Mouse (Mus musculus): ENCODE data around the gene Aldh8a1. TPM values are rescaled to one million over a fixed set of nuclear protein-coding genes. Genes with fewer than 3 reads are reported as not detected.

Aldh8a1 gene
- polyA plus RNA-seq, 1 experiment: not detected

DNA sequence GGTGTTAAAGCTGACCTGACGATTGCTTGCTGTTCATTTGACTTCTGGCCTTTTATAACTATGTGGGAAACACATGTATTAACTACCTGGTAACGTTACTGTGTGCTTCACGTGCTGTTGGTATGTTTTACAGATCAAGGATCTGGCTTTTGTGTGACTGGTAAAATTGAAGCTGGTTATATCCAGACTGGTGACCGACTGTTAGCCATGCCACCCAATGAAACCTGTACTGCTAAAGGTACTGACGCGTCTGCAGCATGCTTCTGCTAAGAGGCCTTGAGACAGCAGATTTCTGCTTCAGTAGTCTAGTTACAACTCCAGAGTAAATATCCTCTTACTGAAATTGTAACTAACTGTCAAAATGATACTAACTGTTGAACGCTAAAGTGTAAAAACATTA lies 22.6 kb upstream of the Aldh8a1 start:
- Histone ChIP-seq H3K4me1 (ENCODE audit: control insufficient read depth, insufficient read depth, insufficient read length, low read length) (no peaks in the 10 kb centered on the region), H3K36me3 (ENCODE audit: control insufficient read depth, insufficient read depth, low read length) (peaks cover 50% of the 10 kb centered on the region), H3K27ac (ENCODE audit: insufficient read depth, low read depth, low read length) (no peak overlapping the region), H3K27me3 (ENCODE audit: control insufficient read depth, insufficient read depth, low read length) (no peaks in the 10 kb centered on the region), H3K4me3 (ENCODE audit: low read depth, low read length) (no peak overlapping the region)
- 93% methylated on average over 7 of the region's 7 CpGs for WGBS
- no peak for TF ChIP-seq POLR2A (IDR thresholded peaks at IDR 0.05; ENCODE audit: low read depth, low read length)
- TF ChIP-seq CTCF (IDR thresholded peaks at IDR 0.05; ENCODE audit: extremely low read depth, insufficient read length, insufficient replicate concordance, low read depth, low read length): no peak

- H3K27me3 ChIP-seq (ENCODE audit: control insufficient read depth, insufficient read depth, low read length): no peaks in the 10 kb centered on the region
- TF ChIP-seq CTCF (IDR thresholded peaks at IDR 0.05; ENCODE audit: extremely low read depth, insufficient read length, insufficient replicate concordance, low read depth, low read length): no peak
- no peak for TF ChIP-seq POLR2A (IDR thresholded peaks at IDR 0.05; ENCODE audit: low read depth, low read length)
- no peak overlapping the region for H3K27ac ChIP-seq (ENCODE audit: insufficient read depth, low read depth, low read length)
- 90% methylated on average over 8 of the region's 8 CpGs for WGBS
- H3K4me1 ChIP-seq (ENCODE audit: control insufficient read depth, insufficient read depth, insufficient read length, low read length): no peaks in the 10 kb centered on the region
- H3K36me3 ChIP-seq (ENCODE audit: control insufficient read depth, insufficient read depth, low read length): peaks cover 47% of the 10 kb centered on the region
- H3K4me3 ChIP-seq (ENCODE audit: low read depth, low read length): no peak overlapping the region
Observed at GRCm38 (mm10) chr10:21357986-21358385, 19.1 kb upstream of the Aldh8a1 start.

- Histone ChIP-seq H3K27me3 (ENCODE audit: control insufficient read depth, insufficient read depth, low read length) (no peaks in the 10 kb centered on the region), H3K4me1 (ENCODE audit: control insufficient read depth, insufficient read depth, insufficient read length, low read length) (no peaks in the 10 kb centered on the region), H3K4me3 (ENCODE audit: low read depth, low read length) (no peak overlapping the region), H3K36me3 (ENCODE audit: control insufficient read depth, insufficient read depth, low read length) (peaks cover 47% of the 10 kb centered on the region), H3K27ac (ENCODE audit: insufficient read depth, low read depth, low read length) (no peak overlapping the region)
- no peak for TF ChIP-seq POLR2A (IDR thresholded peaks at IDR 0.05; ENCODE audit: low read depth, low read length)
- TF ChIP-seq CTCF (IDR thresholded peaks at IDR 0.05; ENCODE audit: extremely low read depth, insufficient read length, insufficient replicate concordance, low read depth, low read length): no peak
- WGBS: 83% methylated on average over 4 of the region's 4 CpGs
Observed at GRCm38 (mm10) chr10:21359086-21359485, 18.0 kb upstream of the Aldh8a1 start.

DNA sequence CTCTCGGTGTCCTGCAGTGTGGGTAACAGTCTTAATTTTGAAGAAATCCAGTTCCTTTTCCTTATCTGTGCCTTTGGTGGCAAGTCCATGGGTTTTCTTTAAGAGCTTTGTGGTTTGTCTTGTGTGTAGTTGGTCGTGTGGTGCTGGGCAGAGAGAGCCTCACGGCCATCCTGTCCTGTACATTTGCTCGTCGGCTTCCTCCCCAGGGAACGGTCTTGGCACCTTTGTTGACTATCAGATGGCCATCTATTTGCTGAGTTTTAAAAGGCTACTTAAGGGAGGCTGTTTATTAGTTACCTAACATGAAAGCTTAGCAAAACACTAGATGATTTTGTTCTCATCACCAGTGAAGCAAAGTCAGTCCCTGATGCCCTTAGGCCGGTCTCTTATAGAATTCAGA lies 15.2 kb upstream of the Aldh8a1 start:
- Histone ChIP-seq H3K4me1 (ENCODE audit: control insufficient read depth, insufficient read depth, insufficient read length, low read length) (no peaks in the 10 kb centered on the region), H3K36me3 (ENCODE audit: control insufficient read depth, insufficient read depth, low read length) (peaks cover 53% of the 10 kb centered on the region), H3K27ac (ENCODE audit: insufficient read depth, low read depth, low read length) (no peak overlapping the region), H3K4me3 (ENCODE audit: low read depth, low read length) (no peak overlapping the region), H3K27me3 (ENCODE audit: control insufficient read depth, insufficient read depth, low read length) (no peaks in the 10 kb centered on the region)
- WGBS: 74% methylated on average over 7 of the region's 7 CpGs
- TF ChIP-seq POLR2A (IDR thresholded peaks at IDR 0.05; ENCODE audit: low read depth, low read length) (no peak), CTCF (IDR thresholded peaks at IDR 0.05; ENCODE audit: extremely low read depth, insufficient read length, insufficient replicate concordance, low read depth, low read length) (no peak)

- no peaks in the 10 kb centered on the region for H3K27me3 ChIP-seq (ENCODE audit: control insufficient read depth, insufficient read depth, low read length)
- peaks cover 58% of the 10 kb centered on the region for H3K36me3 ChIP-seq (ENCODE audit: control insufficient read depth, insufficient read depth, low read length)
- no peaks in the 10 kb centered on the region for H3K4me1 ChIP-seq (ENCODE audit: control insufficient read depth, insufficient read depth, insufficient read length, low read length)
- no peak overlapping the region for H3K27ac ChIP-seq (ENCODE audit: insufficient read depth, low read depth, low read length)
- WGBS: 79% methylated on average over 4 of the region's 4 CpGs
- no peak overlapping the region for H3K4me3 ChIP-seq (ENCODE audit: low read depth, low read length)
- TF ChIP-seq POLR2A (IDR thresholded peaks at IDR 0.05; ENCODE audit: low read depth, low read length): no peak
Observed at GRCm38 (mm10) chr10:21363297-21363696, 13.8 kb upstream of the Aldh8a1 start.

DNA sequence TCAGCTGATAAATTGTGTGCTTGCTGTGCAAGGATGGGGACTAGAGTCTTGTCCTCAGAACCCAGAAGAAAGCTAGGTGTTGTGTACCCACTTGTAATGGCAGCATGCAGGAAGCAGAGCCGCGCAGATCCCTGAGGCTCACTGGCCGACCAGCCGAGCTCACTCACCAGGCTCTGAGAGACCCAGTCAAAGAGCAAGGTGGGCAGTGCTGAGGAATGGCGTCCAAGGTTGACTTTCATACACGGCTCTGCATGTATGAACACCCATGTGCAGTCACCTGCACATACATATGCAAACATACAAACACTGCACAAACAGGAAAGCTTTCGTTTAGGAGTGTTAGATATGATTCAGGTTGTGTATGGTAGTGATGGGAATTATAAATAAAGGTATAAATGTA lies 12.1 kb upstream of the Aldh8a1 start:
- no peak for TF ChIP-seq CTCF (IDR thresholded peaks at IDR 0.05; ENCODE audit: extremely low read depth, insufficient read length, insufficient replicate concordance, low read depth, low read length)
- no peak for TF ChIP-seq POLR2A (IDR thresholded peaks at IDR 0.05; ENCODE audit: low read depth, low read length)
- peaks cover 60% of the 10 kb centered on the region for H3K36me3 ChIP-seq (ENCODE audit: control insufficient read depth, insufficient read depth, low read length)
- H3K27me3 ChIP-seq (ENCODE audit: control insufficient read depth, insufficient read depth, low read length): no peaks in the 10 kb centered on the region
- no peaks in the 10 kb centered on the region for H3K4me1 ChIP-seq (ENCODE audit: control insufficient read depth, insufficient read depth, insufficient read length, low read length)
- no peak overlapping the region for H3K27ac ChIP-seq (ENCODE audit: insufficient read depth, low read depth, low read length)
- WGBS: 94% methylated on average over 7 of the region's 7 CpGs
- no peak overlapping the region for H3K4me3 ChIP-seq (ENCODE audit: low read depth, low read length)

GRCm38 (mm10) chr10:21365897-21366296 lies 11.2 kb upstream of the Aldh8a1 start:
- Histone ChIP-seq H3K27ac (ENCODE audit: insufficient read depth, low read depth, low read length) (no peak overlapping the region), H3K27me3 (ENCODE audit: control insufficient read depth, insufficient read depth, low read length) (no peaks in the 10 kb centered on the region), H3K36me3 (ENCODE audit: control insufficient read depth, insufficient read depth, low read length) (peaks cover 55% of the 10 kb centered on the region), H3K4me1 (ENCODE audit: control insufficient read depth, insufficient read depth, insufficient read length, low read length) (no peaks in the 10 kb centered on the region), H3K4me3 (ENCODE audit: low read depth, low read length) (no peak overlapping the region)
- TF ChIP-seq POLR2A (IDR thresholded peaks at IDR 0.05; ENCODE audit: low read depth, low read length) (no peak), CTCF (IDR thresholded peaks at IDR 0.05; ENCODE audit: extremely low read depth, insufficient read length, insufficient replicate concordance, low read depth, low read length) (no peak)
- WGBS: 94% methylated on average over 4 of the region's 4 CpGs

- H3K4me3 ChIP-seq (ENCODE audit: low read depth, low read length): no peak overlapping the region
- 86% methylated on average over 3 of the region's 3 CpGs for WGBS
- no peaks in the 10 kb centered on the region for H3K27me3 ChIP-seq (ENCODE audit: control insufficient read depth, insufficient read depth, low read length)
- TF ChIP-seq POLR2A (IDR thresholded peaks at IDR 0.05; ENCODE audit: low read depth, low read length) (no peak), CTCF (IDR thresholded peaks at IDR 0.05; ENCODE audit: extremely low read depth, insufficient read length, insufficient replicate concordance, low read depth, low read length) (no peak)
- no peaks in the 10 kb centered on the region for H3K4me1 ChIP-seq (ENCODE audit: control insufficient read depth, insufficient read depth, insufficient read length, low read length)
- peaks cover 55% of the 10 kb centered on the region for H3K36me3 ChIP-seq (ENCODE audit: control insufficient read depth, insufficient read depth, low read length)
- no peak overlapping the region for H3K27ac ChIP-seq (ENCODE audit: insufficient read depth, low read depth, low read length)
Observed at GRCm38 (mm10) chr10:21366471-21366870, 10.6 kb upstream of the Aldh8a1 start.

Measured in small intestine, adult 2 months (tissue).